Mouse (Mus musculus) MEL-GATA-1-ER (cell line): ENCODE measurements around the gene Sdhb.

Source experiments
- DNase-seq: peaks from one replicate; pipeline ENCODE4 v3.0.0-alpha.2; 2012; ENCODE audit warnings: low read depth; ENCODE audit errors: extremely low read depth

Gene Sdhb

GRCm38 (mm10) chr4:140977886-140978692, 17.1 kb downstream of the Sdhb start:
- DNase-seq: peak; percentile 25

- no peak for DNase-seq
Measured at GRCm38 (mm10) chr4:140981605-140982004, 20.6 kb downstream of the Sdhb start.

GRCm38 (mm10) chr4:140982808-140983207, 21.8 kb downstream of the Sdhb start:
- DNase-seq: no peak

DNA sequence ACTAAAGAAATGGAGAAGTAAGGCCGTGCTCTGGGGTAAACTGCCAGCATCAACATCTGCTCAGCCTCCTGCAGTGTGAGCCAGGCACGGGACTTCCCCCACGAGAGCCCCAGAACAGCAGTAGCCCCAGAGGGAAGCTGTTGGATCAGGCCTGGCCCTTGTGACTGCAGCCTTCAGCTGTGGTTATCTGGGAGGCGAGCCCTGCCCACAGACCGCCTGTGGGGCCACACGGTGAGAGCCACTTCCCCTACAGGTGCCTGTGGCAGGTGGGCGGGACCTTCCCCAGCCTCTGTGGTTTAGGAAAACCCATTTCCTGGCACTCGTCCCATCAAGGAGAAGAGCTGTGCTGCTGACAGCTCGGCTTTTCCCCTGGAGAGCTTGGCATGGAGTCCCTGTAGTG, 22.4 kb downstream of the Sdhb start:
- DNase-seq: peak; percentile 90

- DNase-seq: no peak
Measured at GRCm38 (mm10) chr4:140984544-140984943, 23.5 kb downstream of the Sdhb start.

DNA sequence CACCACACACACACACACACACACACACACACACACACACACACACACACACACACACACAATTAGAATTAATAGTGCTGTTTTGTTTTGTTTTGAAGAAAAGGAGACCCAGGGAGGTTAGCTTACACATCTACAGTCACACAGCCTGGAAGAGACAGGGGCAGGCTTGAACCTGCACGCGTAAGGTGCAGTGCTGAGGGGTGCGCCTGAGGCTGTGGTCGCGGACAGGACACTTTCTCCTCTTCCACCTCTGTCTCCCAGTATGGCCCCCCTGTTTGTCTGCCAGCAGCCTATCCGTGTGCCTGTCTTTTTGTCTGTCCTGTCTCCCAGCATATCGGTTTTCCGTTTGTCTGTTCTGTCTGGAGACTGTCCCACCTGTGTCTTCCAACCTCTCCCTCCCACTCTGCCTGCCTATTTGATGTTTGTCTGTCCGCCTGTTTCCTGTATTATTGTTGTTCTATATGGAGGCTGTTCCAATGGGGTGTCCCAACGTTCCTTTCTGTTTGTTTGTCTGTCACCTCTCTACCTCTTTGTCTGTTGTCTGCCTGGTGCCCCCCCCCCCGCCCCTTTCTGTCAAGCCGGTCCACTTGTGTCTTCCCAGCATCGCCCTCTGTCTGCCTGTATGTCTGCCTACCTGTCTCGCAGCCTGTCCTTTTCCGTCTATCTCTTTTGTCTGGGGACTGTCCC, 25.2 kb downstream of the Sdhb start:
- no peak for DNase-seq

- no peak for DNase-seq
Measured at GRCm38 (mm10) chr4:140986711-140987395, 25.9 kb downstream of the Sdhb start, which contains the start of gene Atp13a2. Gene Atp13a2 (plus strand): TSS chr4:140986873.

DNA sequence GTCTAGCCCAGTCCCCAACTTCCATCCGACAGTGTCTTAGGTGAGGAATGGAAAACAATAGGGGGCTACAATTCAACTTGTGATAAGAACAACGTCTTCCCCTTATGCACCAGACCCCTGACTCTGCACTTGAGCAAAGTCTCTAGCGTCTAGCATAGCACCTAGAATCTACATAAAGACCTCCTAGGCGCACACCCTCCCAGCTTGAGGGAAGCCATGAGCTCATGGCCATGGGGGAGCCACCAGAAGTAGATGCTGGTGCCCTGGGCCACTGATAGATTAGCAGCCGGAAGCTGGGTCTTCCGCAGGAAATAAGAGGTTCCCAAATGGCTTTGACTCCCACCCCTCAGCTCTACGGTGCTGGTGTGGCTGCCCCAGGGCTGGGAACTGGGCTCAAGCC, 26.5 kb downstream of the Sdhb start:
- peak; percentile 54 for DNase-seq

- peak; percentile 31 for DNase-seq
Measured at GRCm38 (mm10) chr4:140988706-140989290, 27.8 kb downstream of the Sdhb start.

DNA sequence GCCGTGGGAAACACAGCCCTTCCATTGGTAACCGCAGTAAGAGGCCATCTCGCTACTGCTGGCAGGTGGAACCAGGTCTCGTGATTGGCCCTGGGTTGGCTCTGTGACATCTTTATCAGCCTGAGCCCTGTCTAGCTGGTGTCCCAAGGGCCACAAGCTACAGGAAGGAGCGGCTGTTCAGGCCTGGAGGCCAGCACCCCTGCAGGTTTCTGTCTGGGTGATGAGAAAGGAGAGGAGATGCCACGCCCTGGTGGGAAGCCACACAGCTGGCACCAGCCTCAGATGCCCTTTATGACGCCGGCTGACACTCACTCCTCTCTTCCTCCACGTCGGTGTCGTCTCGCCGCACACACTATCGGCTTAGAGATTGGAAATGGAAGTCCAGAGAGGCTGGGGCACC, 28.4 kb downstream of the Sdhb start:
- no peak for DNase-seq

DNA sequence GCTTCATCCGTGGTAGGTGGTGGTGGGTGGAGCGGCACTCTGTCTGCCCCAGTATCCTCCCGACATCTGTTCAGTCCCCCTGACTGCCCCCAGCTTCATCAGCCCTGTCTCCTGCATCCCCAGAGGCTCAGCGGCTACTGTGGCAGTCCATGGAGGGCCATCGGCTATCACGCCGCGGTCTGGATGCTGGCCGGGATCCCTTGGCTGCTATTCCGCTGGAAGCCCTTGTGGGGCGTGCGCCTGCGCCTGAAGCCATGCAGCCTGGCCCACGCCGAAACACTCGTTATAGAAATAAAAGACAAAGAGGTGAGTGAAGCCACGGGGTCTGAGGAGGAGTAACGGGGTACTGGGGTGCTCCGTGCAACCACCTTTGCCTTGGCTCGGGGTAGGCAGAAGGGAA, 31.2 kb downstream of the Sdhb start:
- DNase-seq: no peak

DNA sequence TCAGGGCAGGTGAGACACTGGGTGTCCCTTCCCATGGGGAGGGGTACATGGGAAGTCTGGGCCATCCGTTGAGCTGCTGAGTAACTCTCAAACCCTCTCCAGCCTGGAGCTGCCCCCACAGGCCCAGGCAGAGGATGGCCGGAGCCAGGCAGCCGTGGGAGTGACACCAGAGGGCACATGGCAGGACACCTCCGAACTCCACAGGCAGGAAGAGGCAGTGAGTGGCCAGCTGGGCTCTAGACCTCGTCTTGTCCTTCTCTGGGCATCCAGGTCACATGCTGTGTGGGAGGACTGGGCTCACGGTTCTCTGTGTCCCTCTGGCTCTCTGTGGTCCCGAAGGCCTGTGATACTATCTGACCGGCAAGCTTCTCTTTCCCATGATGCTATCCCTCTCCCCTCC, 32.8 kb downstream of the Sdhb start:
- no peak for DNase-seq

GRCm38 (mm10) chr4:140995811-140996210, 34.8 kb downstream of the Sdhb start:
- DNase-seq: no peak

- DNase-seq: no peak
Measured at GRCm38 (mm10) chr4:140996812-140997211, 35.8 kb downstream of the Sdhb start.

DNA sequence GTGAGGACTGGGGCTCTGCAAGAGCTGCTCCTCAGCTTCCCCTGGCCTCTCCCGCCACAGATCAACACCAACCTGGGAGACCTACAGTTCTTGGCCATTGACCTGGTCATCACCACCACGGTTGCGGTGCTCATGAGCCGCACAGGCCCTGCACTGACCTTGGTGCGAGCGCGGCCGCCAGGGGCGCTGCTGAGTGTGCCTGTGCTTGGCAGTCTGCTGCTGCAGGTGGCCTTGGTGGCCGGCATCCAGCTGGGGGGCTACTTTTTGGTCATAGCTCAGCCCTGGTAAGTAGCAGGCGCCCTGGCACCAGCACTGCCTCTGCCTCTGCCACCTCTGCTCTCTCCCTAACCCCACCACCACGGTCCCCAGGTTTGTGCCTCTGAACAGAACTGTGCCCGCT, 45.0 kb downstream of the Sdhb start:
- DNase-seq: no peak

DNA sequence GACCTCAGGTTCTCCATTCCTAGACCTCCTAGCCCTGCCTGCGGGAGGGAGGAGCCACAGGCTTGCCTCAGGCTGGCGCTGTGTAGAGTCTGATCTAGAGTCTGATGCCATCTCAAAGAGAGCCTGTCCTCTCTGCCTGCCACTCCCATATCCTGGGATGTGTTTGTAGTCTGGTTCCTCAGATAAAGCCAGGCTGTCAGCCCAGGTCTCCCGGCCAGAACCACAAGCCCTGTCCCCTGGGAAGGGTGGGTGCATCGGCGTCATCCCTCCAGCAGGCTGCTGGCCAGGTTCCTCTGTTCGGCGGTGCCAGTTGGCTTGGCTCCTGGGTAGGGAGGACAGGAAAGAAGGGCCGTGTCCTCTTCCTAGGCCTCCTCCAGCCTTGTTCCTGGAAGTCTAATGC, 47.0 kb downstream of the Sdhb start:
- DNase-seq: peak; percentile 57

DNA sequence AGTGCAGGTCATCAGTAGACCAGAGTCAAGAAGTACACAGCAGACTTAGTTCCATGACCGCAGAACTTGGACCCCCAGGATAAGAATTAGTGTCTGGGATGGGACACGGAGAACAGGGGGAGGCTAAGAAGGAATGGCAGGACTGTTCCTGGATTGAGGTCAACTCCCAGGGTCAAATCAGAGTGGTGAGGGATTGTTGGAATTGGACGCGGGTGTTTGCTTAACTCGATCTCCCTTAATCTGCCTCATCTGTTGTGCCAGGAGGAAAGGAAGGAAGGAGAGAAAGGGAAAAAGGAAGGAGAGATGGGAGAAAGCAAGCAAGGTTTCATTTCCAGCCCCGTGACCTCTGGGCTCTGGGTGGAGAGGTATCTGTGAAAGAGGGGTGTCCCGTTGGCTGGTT, 49.1 kb downstream of the Sdhb start, which contains the start of gene Mfap2:
Gene Mfap2, plus strand, starts transcription at position 301 of the 400 bp plus-strand sequence.
- DNase-seq: no peak

- no peak for DNase-seq
Measured at GRCm38 (mm10) chr4:141010526-141010925, 49.5 kb downstream of the Sdhb start.

- no peak for DNase-seq
Measured at GRCm38 (mm10) chr4:141010941-141011429, 50.0 kb downstream of the Sdhb start.

DNA sequence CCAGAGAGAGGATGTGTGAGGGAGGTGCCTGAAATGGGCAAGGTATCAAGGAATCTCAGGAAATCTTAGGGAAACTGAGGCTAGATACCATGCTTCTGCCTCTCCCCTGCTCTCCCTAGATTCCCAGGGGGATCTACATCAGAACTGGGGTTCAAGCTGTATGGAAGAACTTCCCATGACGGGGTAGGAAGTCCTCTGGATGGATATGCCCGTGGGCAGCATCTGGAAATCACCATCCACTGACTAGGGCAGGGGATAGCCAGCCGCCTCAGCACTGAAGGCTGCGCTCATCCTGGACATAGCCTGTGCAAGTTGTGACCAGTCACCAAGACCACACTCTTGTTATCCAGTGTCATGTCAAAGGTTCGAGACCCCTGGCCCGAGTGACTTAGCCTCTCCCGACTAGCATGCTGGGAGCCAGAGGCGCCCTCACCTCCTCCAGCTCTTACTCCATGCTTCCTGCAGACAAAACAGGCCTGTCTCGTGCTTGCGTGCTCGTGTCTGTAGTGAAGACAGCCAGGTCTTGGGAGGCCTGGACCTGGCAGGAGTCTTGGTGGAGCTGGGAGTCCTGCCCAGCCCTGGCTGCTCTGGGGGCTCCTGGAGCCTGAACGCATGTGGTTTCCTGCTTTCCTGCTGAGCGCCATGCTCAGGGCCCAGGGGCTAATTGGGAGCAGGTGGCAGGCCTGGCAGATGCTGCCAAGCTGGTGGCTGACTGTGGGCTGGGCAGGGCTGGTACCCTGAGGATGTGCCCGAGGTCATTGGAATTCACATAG, 50.7 kb downstream of the Sdhb start:
- no peak for DNase-seq

GRCm38 (mm10) chr4:141012558-141012957, 51.6 kb downstream of the Sdhb start:
- DNase-seq: no peak
